Mouse (Mus musculus) right cerebral cortex, postnatal 14 days (tissue): ENCODE results near the gene Med25.
"Not testable (repeated sequence)": the region's sequence is repeated elsewhere in the genome, so short reads cannot be mapped to it uniquely, and the experiment has no call there.

Experiments used
- DNase-seq: peaks from one replicate; pipeline ENCODE4 v3.0.0; 2022

The Med25 gene

DNA sequence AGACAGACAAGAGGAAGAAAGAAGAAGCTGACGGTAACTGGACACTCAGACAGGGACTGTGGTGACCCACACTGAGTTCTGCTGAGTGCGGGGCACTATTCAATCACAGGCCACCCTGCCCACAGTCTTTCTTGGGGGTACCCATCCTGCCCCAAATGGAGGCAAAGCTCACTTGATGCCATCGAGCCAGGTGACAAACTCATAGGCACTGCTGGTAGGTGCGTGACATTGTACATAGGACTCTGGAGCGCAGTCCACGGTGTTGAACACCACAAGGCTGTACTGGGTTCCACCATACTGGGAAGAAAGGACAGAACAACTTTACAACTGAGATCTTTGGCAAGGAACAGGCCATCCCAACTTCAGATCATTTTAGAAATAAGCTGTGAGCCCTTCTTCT, 901 bp downstream of the Med25 start:
- DNase-seq = no peak

GRCm38 (mm10) chr7:44890737-44891136, 1.8 kb downstream of the Med25 start:
- DNase-seq = no peak

- DNase-seq = no peak
These were observed 2.3 kb downstream of the Med25 start for GRCm38 (mm10) chr7:44890180-44890579.

- no peak for DNase-seq
These were observed 4.0 kb downstream of the Med25 start for GRCm38 (mm10) chr7:44888256-44889105.

- DNase-seq = no peak
These were observed 5.5 kb downstream of the Med25 start for GRCm38 (mm10) chr7:44886964-44887363.

DNA sequence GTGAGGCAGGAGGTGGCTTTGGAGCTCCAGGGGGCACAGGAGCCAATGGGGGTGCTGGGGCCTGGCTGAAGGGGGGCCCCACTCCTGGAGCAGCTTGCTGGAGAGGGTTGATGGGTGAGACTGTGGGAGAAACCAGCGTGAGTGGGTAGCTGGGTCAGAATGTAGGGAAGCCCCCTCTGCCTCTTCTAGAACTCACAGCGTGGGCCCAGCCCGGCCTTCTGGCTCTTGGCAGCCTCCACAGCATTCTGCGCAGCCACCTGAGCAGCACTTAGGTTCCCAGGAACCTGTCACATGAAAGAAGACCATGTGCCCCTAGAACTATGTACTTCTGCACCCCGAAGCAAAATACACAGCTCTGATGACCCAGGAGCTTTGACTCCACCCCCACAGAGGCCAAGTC, 7.9 kb downstream of the Med25 start:
- no peak for DNase-seq

DNA sequence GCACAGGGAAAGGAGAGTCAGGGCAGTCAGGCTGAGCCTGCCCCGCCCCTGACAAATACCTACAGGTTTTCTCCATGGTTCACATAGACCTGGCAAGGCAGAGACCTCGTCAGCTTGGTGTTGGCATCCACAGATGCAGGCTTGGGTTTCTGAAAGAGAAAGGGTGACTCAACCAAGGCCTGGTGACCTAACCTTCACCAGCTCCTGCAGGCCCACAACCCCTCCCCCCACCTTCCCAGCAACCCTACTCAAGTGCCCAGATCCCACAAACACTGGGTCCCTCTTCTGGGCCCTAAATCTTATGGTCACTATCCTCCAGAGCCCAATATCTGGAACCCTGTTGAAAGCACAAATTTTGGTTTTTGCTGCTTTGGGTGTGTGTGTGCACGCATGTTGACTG, 9.5 kb downstream of the Med25 start:
- no peak for DNase-seq

GRCm38 (mm10) chr7:44877833-44878232, 14.7 kb downstream of the Med25 start:
- no peak for DNase-seq

DNA sequence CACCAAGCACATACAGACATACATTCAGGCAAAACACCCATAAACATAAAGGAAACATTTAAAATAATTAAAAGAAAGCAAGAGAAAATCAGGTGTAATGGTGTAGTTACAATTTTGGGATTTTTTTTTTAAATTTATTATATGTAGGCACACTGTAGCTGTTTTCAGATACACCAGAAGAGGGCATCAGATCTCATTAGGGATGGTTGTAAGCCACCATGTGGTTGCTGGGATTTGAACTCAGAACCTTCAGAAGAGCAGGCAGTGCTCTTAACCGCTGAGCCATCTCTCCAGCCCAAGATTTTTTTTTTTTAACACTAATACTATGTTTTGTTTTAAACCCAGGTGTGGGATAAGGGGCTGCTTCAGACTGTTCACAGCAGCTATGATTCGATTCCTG, 20.7 kb downstream of the Med25 start:
- not testable (repeated sequence) for DNase-seq

DNA sequence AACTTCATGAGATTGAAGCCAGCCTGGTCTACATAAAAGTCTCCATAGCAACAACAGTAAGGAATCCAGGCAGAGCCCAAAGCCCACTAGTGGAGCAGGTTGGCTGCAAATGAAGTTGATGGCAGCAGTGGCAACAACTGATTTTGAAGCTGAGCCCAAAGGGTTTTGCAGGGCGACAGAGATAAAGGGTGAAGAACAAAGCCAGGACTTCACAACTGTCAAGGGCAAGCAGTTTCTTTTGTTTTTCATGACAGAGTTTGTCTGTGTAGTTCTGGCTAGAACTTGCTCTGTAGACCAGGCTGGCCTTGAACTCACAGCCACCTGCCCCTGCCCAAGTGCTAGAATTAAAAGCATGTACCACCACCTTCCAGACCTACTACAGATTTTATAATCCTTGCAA, 21.3 kb downstream of the Med25 start:
- DNase-seq = no peak

GRCm38 (mm10) chr7:44870614-44871013, 21.9 kb downstream of the Med25 start:
- DNase-seq = no peak

GRCm38 (mm10) chr7:44869697-44870528, 22.6 kb downstream of the Med25 start, which contains the start of gene Ptov1:
Gene Ptov1, minus strand, starts transcription at chr7:44869788.
- peak; percentile 93 for DNase-seq

- peak; percentile 50 for DNase-seq
These were observed 23.4 kb downstream of the Med25 start for GRCm38 (mm10) chr7:44868919-44869696.

- no peak for DNase-seq
These were observed 24.0 kb downstream of the Med25 start for GRCm38 (mm10) chr7:44868465-44868864.

GRCm38 (mm10) chr7:44867802-44868201, 24.7 kb downstream of the Med25 start:
- DNase-seq = no peak

DNA sequence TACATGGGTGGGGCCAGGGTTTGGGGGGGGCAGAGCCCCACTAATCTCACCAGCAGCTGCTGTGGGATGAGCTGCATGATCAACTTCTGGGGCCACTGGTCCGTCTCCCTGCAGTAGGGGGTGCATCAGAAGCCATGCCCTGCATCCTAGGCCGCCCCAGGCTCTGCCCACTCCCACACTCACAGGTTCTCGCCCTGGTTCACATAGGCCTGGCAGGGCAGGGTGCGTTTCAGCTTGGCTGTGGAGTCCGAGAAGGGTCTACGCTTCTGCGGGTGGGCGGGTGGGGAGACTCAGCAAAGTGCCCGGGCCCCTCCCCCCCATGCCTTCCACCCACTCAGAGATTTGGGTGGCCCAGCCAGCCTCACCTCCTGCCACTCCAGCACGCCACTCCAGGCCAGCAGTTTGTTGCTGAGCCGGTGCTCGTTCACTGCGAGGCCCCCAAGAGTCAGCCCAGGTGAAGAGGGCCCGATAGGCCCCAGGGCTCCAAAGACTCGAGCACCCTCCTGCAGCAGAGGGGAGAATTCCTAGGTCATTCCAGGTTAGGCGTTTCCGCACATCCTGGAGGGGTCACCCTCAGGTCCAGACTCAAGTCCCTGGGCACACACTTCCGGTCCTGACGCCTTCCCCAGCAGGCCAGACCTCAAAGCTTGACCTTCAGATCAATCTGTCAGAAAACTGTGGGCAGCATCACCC, 25.4 kb downstream of the Med25 start:
- no peak for DNase-seq

- DNase-seq = no peak
These were observed 26.1 kb downstream of the Med25 start for GRCm38 (mm10) chr7:44866276-44867009.

- no peak for DNase-seq
These were observed 27.6 kb downstream of the Med25 start for GRCm38 (mm10) chr7:44864595-44865542.

DNA sequence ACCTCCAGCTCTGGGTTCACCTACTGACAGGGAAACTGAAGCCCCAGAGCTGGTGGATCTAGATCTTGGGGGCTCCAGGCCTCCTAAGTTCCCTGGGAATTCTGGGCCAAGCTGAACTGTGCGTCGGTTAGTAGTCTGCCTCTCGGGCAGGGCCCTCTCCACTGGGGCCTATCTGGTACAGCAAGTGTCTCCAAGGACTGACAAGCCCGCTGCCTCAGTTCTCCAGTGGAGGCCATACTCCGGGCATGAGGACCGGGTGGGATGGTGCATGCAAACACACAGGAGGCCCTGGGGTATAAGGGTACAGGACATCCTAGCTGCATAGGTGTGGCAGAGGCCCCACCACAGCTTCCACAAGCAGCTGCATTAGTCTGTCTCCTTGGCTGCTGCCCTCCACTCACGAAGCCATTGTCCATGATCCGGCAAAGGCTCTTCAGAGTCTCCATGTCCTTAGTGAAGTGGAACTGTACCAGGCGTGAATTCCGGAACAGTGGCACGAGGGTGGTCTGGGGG, 28.5 kb downstream of the Med25 start:
- no peak for DNase-seq

- DNase-seq = no peak
These were observed 29.3 kb downstream of the Med25 start for GRCm38 (mm10) chr7:44863210-44863609.
